Mouse (Mus musculus): ENCODE measurements around the gene St6galnac6. TPM values are rescaled to one million over a fixed set of nuclear protein-coding genes. Genes with fewer than 3 reads are reported as not detected.

The St6galnac6 gene
- polyA plus RNA-seq, 1 experiment from 2014 or later = 26.9 TPM

- Histone ChIP-seq H3K4me2 (peak within 1 kb of the TSS; percentile 100), H3K9me3 (no peaks in the 10 kb centered on the region), H3K36me3 (replicated peaks) (no peaks in the 10 kb centered on the region), H3K27ac (peak within 1 kb of the TSS; percentile 56), H3K4me1 (peaks cover 36% of the 10 kb centered on the region), H3K27me3 (replicated peaks) (peaks cover 6% of the 10 kb centered on the region), H3K9ac (peak within 1 kb of the TSS; percentile 60), H3K4me3 (peak within 1 kb of the TSS; percentile 63)
- 77% methylated on average over 6 of the region's 6 CpGs for WGBS
- ATAC-seq (replicated peaks) = no peak
These were observed 25.0 kb upstream of the St6galnac6 start, which contains the start of gene Pip5kl1 for GRCm38 (mm10) chr2:32574497-32574896. Pip5kl1 (plus strand) TSS chr2:32574797.

GRCm38 (mm10) chr2:32574901-32575585 is 24.5 kb upstream of the St6galnac6 start:
- ATAC-seq (replicated peaks) = peak; percentile 55
- H3K27ac ChIP-seq = peak overlapping the region; percentile 56
- WGBS = under 1% methylated on average over 26 of the region's 26 CpGs

GRCm38 (mm10) chr2:32575586-32576160 is 23.8 kb upstream of the St6galnac6 start, which contains the start of gene 9430097D07Rik:
9430097D07Rik (minus strand) TSS chr2:32575684.
- peaks cover 32% of the 10 kb centered on the region for H3K4me1 ChIP-seq
- H3K27ac ChIP-seq = peak within 1 kb of the TSS; percentile 56
- H3K9ac ChIP-seq = peak within 1 kb of the TSS; percentile 60
- H3K4me3 ChIP-seq = peak within 1 kb of the TSS; percentile 63
- H3K36me3 ChIP-seq (replicated peaks) = no peaks in the 10 kb centered on the region
- H3K4me2 ChIP-seq = peak within 1 kb of the TSS; percentile 100
- 5% methylated on average over 28 of the region's 28 CpGs for WGBS
- H3K9me3 ChIP-seq = no peaks in the 10 kb centered on the region
- peaks cover 14% of the 10 kb centered on the region for H3K27me3 ChIP-seq (replicated peaks)
- ATAC-seq (replicated peaks) = peak; percentile 81

More at GRCm38 (mm10) chr2:32574901-32575585, 24.5 kb upstream of the St6galnac6 start:
- H3K9ac ChIP-seq = peak overlapping the region; percentile 60
- H3K4me1 ChIP-seq = peaks cover 36% of the 10 kb centered on the region
- H3K9me3 ChIP-seq = no peaks in the 10 kb centered on the region
- H3K4me2 ChIP-seq = peak overlapping the region; percentile 100
- no peaks in the 10 kb centered on the region for H3K36me3 ChIP-seq (replicated peaks)
- peaks cover 12% of the 10 kb centered on the region for H3K27me3 ChIP-seq (replicated peaks)
- H3K4me3 ChIP-seq = peak overlapping the region; percentile 63

- Histone ChIP-seq H3K4me1 (peaks cover 27% of the 10 kb centered on the region), H3K27me3 (replicated peaks) (peaks cover 14% of the 10 kb centered on the region), H3K27ac (no peak overlapping the region), H3K9ac (peak overlapping the region; percentile 60; the same call in 1 of the 2 replicates), H3K36me3 (replicated peaks) (no peaks in the 10 kb centered on the region), H3K4me2 (peak overlapping the region; percentile 100; the same call in 1 of the 2 replicates), H3K4me3 (no peak overlapping the region), H3K9me3 (no peaks in the 10 kb centered on the region)
- ATAC-seq (replicated peaks) = no peak
- WGBS = 84% methylated on average over 9 of the region's 9 CpGs
These were observed 23.0 kb upstream of the St6galnac6 start for GRCm38 (mm10) chr2:32576532-32576931.

GRCm38 (mm10) chr2:32578146-32579046 is 21.1 kb upstream of the St6galnac6 start:
- no peak for ATAC-seq (replicated peaks)
- no peak overlapping the region for H3K4me2 ChIP-seq
- no peak overlapping the region for H3K27ac ChIP-seq
- no peak overlapping the region for H3K9ac ChIP-seq
- no peaks in the 10 kb centered on the region for H3K9me3 ChIP-seq
- peaks cover 14% of the 10 kb centered on the region for H3K27me3 ChIP-seq (replicated peaks)
- H3K4me1 ChIP-seq = peaks cover 26% of the 10 kb centered on the region
- H3K36me3 ChIP-seq (replicated peaks) = no peaks in the 10 kb centered on the region
- no peak overlapping the region for H3K4me3 ChIP-seq
- 42% methylated on average over 26 of the region's 30 CpGs for WGBS

- peaks cover 17% of the 10 kb centered on the region for H3K4me1 ChIP-seq
- H3K36me3 ChIP-seq (replicated peaks) = no peaks in the 10 kb centered on the region
- peak overlapping the region; percentile 34 for H3K4me3 ChIP-seq
- H3K9ac ChIP-seq = peak overlapping the region; percentile 22; the same call in 1 of the 2 replicates
- H3K9me3 ChIP-seq = no peaks in the 10 kb centered on the region
- WGBS = 30% methylated on average over 19 of the region's 19 CpGs
- H3K27ac ChIP-seq = peak overlapping the region; percentile 49
- peak; percentile 75 for ATAC-seq (replicated peaks)
- peaks cover 14% of the 10 kb centered on the region for H3K27me3 ChIP-seq (replicated peaks)
- peak overlapping the region; percentile 42 for H3K4me2 ChIP-seq
These were observed 17.9 kb upstream of the St6galnac6 start for GRCm38 (mm10) chr2:32581450-32582095.

GRCm38 (mm10) chr2:32582830-32583799 is 16.4 kb upstream of the St6galnac6 start:
- peak overlapping the region; percentile 58; the same call in 1 of the 2 replicates for H3K27ac ChIP-seq
- H3K9ac ChIP-seq = peak overlapping the region; percentile 27; the same call in 1 of the 2 replicates
- H3K27me3 ChIP-seq (replicated peaks) = peaks cover 14% of the 10 kb centered on the region
- peak; percentile 74 for ATAC-seq (replicated peaks)
- no peaks in the 10 kb centered on the region for H3K36me3 ChIP-seq (replicated peaks)
- peaks cover 30% of the 10 kb centered on the region for H3K4me1 ChIP-seq
- peak overlapping the region; percentile 30 for H3K4me3 ChIP-seq
- H3K4me2 ChIP-seq = peak overlapping the region; percentile 52
- no peaks in the 10 kb centered on the region for H3K9me3 ChIP-seq
- 11% methylated on average over 37 of the region's 37 CpGs for WGBS

GRCm38 (mm10) chr2:32585149-32585714 is 14.3 kb upstream of the St6galnac6 start:
- Histone ChIP-seq H3K9me3 (no peaks in the 10 kb centered on the region), H3K36me3 (replicated peaks) (no peaks in the 10 kb centered on the region), H3K4me2 (no peak overlapping the region), H3K27me3 (replicated peaks) (0 out of 2 replicates have a peak, but pooled peaks cover under 1% of the 10 kb centered on the region), H3K4me1 (peaks cover 37% of the 10 kb centered on the region), H3K4me3 (no peak overlapping the region), H3K27ac (no peak overlapping the region), H3K9ac (no peak overlapping the region)
- no peak for ATAC-seq (replicated peaks)
- 87% methylated on average over 7 of the region's 7 CpGs for WGBS

GRCm38 (mm10) chr2:32586871-32587351 is 12.6 kb upstream of the St6galnac6 start, which contains the start of gene St6galnac4:
St6galnac4 (plus strand) TSS chr2:32587095.
- WGBS = under 1% methylated on average over 37 of the region's 38 CpGs
- Histone ChIP-seq H3K27ac (peak within 1 kb of the TSS; percentile 48), H3K4me3 (peak within 1 kb of the TSS; percentile 52)

GRCm38 (mm10) chr2:32587731-32588321 is 11.7 kb upstream of the St6galnac6 start:
- H3K9me3 ChIP-seq = no peaks in the 10 kb centered on the region
- H3K4me1 ChIP-seq = peaks cover 30% of the 10 kb centered on the region
- no peaks in the 10 kb centered on the region for H3K36me3 ChIP-seq (replicated peaks)
- ATAC-seq (replicated peaks) = no peak
- WGBS = 56% methylated on average over 9 of the region's 9 CpGs
- H3K4me3 ChIP-seq = peak overlapping the region; percentile 52
- no peaks in the 10 kb centered on the region for H3K27me3 ChIP-seq (replicated peaks)
- no peak overlapping the region for H3K27ac ChIP-seq
- H3K9ac ChIP-seq = peak overlapping the region; percentile 59; the same call in 1 of the 2 replicates
- peak overlapping the region; percentile 57 for H3K4me2 ChIP-seq

More at GRCm38 (mm10) chr2:32586871-32587351, 12.6 kb upstream of the St6galnac6 start, which contains the start of gene St6galnac4:
- Histone ChIP-seq H3K4me1 (peaks cover 33% of the 10 kb centered on the region), H3K27me3 (replicated peaks) (no peaks in the 10 kb centered on the region), H3K9me3 (no peaks in the 10 kb centered on the region), H3K9ac (peak within 1 kb of the TSS; percentile 59), H3K4me2 (peak within 1 kb of the TSS; percentile 57), H3K36me3 (replicated peaks) (no peaks in the 10 kb centered on the region)
- peak; percentile 76 for ATAC-seq (replicated peaks)
